Mouse (Mus musculus): Measurements from ENCODE around the gene Ndufab1. TPM values are rescaled to one million over a fixed set of nuclear protein-coding genes. Genes with fewer than 3 reads are reported as not detected.

Ndufab1 gene
- polyA plus RNA-seq, 1 experiment, result 236 TPM

GRCm38 (mm10) chr7:122044106-122044505 lies 57.6 kb downstream of the Ndufab1 start:
- Histone ChIP-seq H3K4me1 (ENCODE audit: control insufficient read depth, insufficient read depth, low read length) (no peaks in the 10 kb centered on the region), H3K4me3 (replicated peaks; ENCODE audit: insufficient read depth, low read depth, low read length) (no peak overlapping the region), H3K27ac (ENCODE audit: insufficient read depth, low read length) (no peak overlapping the region), H3K27me3 (ENCODE audit: control insufficient read depth, insufficient read depth, low read length) (no peaks in the 10 kb centered on the region)
- 87% methylated on average over 8 of the region's 8 CpGs for WGBS
- no peak for DNase-seq
- TF ChIP-seq CTCF (IDR thresholded peaks at IDR 0.05; ENCODE audit: borderline replicate concordance, insufficient read depth, low read depth, low read length) (no peak), POLR2A (IDR thresholded peaks at IDR 0.05; ENCODE audit: borderline replicate concordance, insufficient read depth, low read length) (no peak)

Other genes with a start within 250 kb of the Ndufab1 start
- 1.3 and 1.5 TPM in 2 replicates for gene Scnn1b, start 236.8 kb downstream of the Ndufab1 start, polyA plus RNA-seq (2012; rRNA removed)
- 32.3 and 32.6 TPM in 2 replicates for gene Cog7, start 120.2 kb downstream of the Ndufab1 start, polyA plus RNA-seq (2012; rRNA removed)
- 22.8 and 23.1 TPM in 2 replicates for gene Gga2, start 80.7 kb downstream of the Ndufab1 start, polyA plus RNA-seq (2012; rRNA removed)
- 52.0 and 56.9 TPM in 2 replicates for gene Ubfd1, start 34.7 kb downstream of the Ndufab1 start, polyA plus RNA-seq (2012; rRNA removed)
- gene Ears2, start 34.6 kb downstream of the Ndufab1 start, polyA plus RNA-seq (2012; rRNA removed), result 4.8 and 6.2 TPM in 2 replicates
- gene Palb2, start 31.1 kb upstream of the Ndufab1 start, polyA plus RNA-seq (2012; rRNA removed), result 2.2 and 2.6 TPM in 2 replicates
- 110 and 115 TPM in 2 replicates for gene Dctn5, start 31.2 kb upstream of the Ndufab1 start, polyA plus RNA-seq (2012; rRNA removed)
- 2.0 and 2.1 TPM in 2 replicates for gene Plk1, start 57.6 kb upstream of the Ndufab1 start, polyA plus RNA-seq (2012; rRNA removed)
- gene Ern2, start 84.3 kb upstream of the Ndufab1 start, polyA plus RNA-seq (2012; rRNA removed), result 0.11 and 0.21 TPM in 2 replicates
- 0.29 and 0.46 TPM in 2 replicates for gene Chp2, start 117.6 kb upstream of the Ndufab1 start, polyA plus RNA-seq (2012; rRNA removed)
- 311 and 324 TPM in 2 replicates for gene Prkcb, start 186.9 kb upstream of the Ndufab1 start, polyA plus RNA-seq (2012; rRNA removed)